Mouse (Mus musculus) G1E (cell line): Measurements from ENCODE around the gene Grin2d. TPM values are rescaled to one million over a fixed set of nuclear protein-coding genes. Genes with fewer than 3 reads are reported as not detected.
"Not testable (repeated sequence)": the region's sequence is repeated elsewhere in the genome, so short reads cannot be mapped to it uniquely, and the experiment has no call there.

Experiments
- ATAC-seq: 2 replicates; pipeline ENCODE4 v1.8.0; 2016; ENCODE audit warnings: mild to moderate bottlenecking; ENCODE audit not compliant: insufficient number of reproducible peaks, poor library complexity, low FRiP score, severe bottlenecking; ENCODE audit errors: extremely low read depth
- DNase-seq: peaks from one replicate; pipeline ENCODE4 v3.0.0; 2012; ENCODE audit warnings: low spot score
- H3K27me3 ChIP-seq: 2 replicates; pipeline ENCODE4 v1.6.1; 2012; ENCODE audit warnings: mild to moderate bottlenecking, low read length, inconsistent platforms; ENCODE audit not compliant: insufficient read depth
- H3K36me3 ChIP-seq: replicated peaks from 2 replicates; pipeline ENCODE3; 2012; ENCODE audit warnings: mild to moderate bottlenecking, inconsistent platforms
- H3K4me1 ChIP-seq: 2 replicates; pipeline ENCODE4 v1.6.1; 2012; ENCODE audit warnings: low read depth, low read length, inconsistent platforms, mixed read lengths; ENCODE audit not compliant: insufficient read depth
- H3K4me3 ChIP-seq: 2 replicates; pipeline ENCODE4 v1.5.1; 2012; ENCODE audit warnings: low read depth, mild to moderate bottlenecking, inconsistent platforms, low read length, moderate library complexity, mixed read lengths
- H3K9me3 ChIP-seq: replicated peaks from 2 replicates; pipeline ENCODE4 v1.6.1; 2012; ENCODE audit warnings: inconsistent platforms
- CTCF ChIP-seq: IDR thresholded peaks from 2 replicates; pipeline ENCODE4 v1.5.1; 2012; ENCODE audit warnings: low read depth, low read length, inconsistent platforms, mixed read lengths
- GATA1 ChIP-seq: IDR thresholded peaks from 2 replicates; pipeline ENCODE4 v1.6.1; 2012; ENCODE audit warnings: borderline replicate concordance, low read length, inconsistent platforms, mixed read lengths
- GATA2 ChIP-seq: IDR thresholded peaks from 2 replicates; pipeline ENCODE4 v1.6.1; 2012; ENCODE audit warnings: low read depth, low read length, inconsistent platforms, borderline replicate concordance
- POLR2AphosphoS5 ChIP-seq: IDR thresholded peaks from 2 replicates; pipeline ENCODE4 v1.6.1; 2012; ENCODE audit warnings: low read depth, low read length, inconsistent platforms; ENCODE audit not compliant: insufficient replicate concordance
- TAL1 ChIP-seq: conservative IDR thresholded peaks from 2 replicates; pipeline ENCODE4 v1.6.1; 2012; ENCODE audit warnings: low read depth, low read length, inconsistent platforms, mixed read lengths
- polyA plus RNA-seq: library from polyadenylated mRNA; stranded (reverse); fragments of >175 nt; gene quantifications from 2 replicates; pipeline ENCODE4 v1.2.3, GENCODE M21; 2012
- total RNA-seq, 2 experiments: library from RNA; stranded (forward) in 1 of 2; stranded (reverse) in 1 of 2; fragments of 200-1000 nt in 1 of 2; fragments of >200 nt in 1 of 2; fragmentation: Nextera tagmentation in 1 of 2; gene quantifications; 2 replicates each; pipeline ENCODE4 v1.2.3; 2014 to 2017

The Grin2d gene
- total and polyA plus RNA-seq, 3 experiments: 0.01 to 0.11 TPM; not detected in 1

GRCm38 (mm10) chr7:45902481-45903002, 24.4 kb upstream of the Grin2d start:
- Histone ChIP-seq H3K27me3 (no peaks in the 10 kb centered on the region), H3K4me3 (no peak overlapping the region), H3K4me1 (peaks cover 21% of the 10 kb centered on the region), H3K9me3 (0 out of 2 replicates have a peak, but pooled peaks cover 4% of the 10 kb centered on the region), H3K36me3 (peaks cover 49% of the 10 kb centered on the region)
- ATAC-seq (no peak), DNase-seq (no peak)
- TF ChIP-seq POLR2AphosphoS5: no peak
- no peak for TF ChIP-seq TAL1
- no peak for TF ChIP-seq GATA2
- no peak for TF ChIP-seq CTCF
- TF ChIP-seq GATA1: no peak

GRCm38 (mm10) chr7:45901562-45901961, 23.4 kb upstream of the Grin2d start:
- TF ChIP-seq CTCF: no peak
- TF ChIP-seq GATA2: no peak
- no peak for TF ChIP-seq POLR2AphosphoS5
- TF ChIP-seq TAL1: no peak
- no peak for TF ChIP-seq GATA1
- H3K36me3 ChIP-seq: peaks cover 40% of the 10 kb centered on the region
- peaks cover 28% of the 10 kb centered on the region for H3K4me1 ChIP-seq
- 0 out of 2 replicates have a peak, but pooled peaks cover 4% of the 10 kb centered on the region for H3K9me3 ChIP-seq
- no peak overlapping the region for H3K4me3 ChIP-seq
- no peaks in the 10 kb centered on the region for H3K27me3 ChIP-seq
- ATAC-seq (no peak), DNase-seq (no peak)

- H3K27me3 ChIP-seq, ATAC-seq, DNase-seq, H3K9me3 ChIP-seq: not testable (repeated sequence)
- H3K4me3 ChIP-seq: peak overlapping the region; percentile 73; the same call in 1 of the 2 replicates
- peaks cover 48% of the 10 kb centered on the region for H3K36me3 ChIP-seq
- peaks cover 43% of the 10 kb centered on the region for H3K4me1 ChIP-seq
Observed at GRCm38 (mm10) chr7:45898125-45898524, 19.9 kb upstream of the Grin2d start.

GRCm38 (mm10) chr7:45897258-45897757, 19.1 kb upstream of the Grin2d start:
- H3K27me3 ChIP-seq: peaks cover 3% of the 10 kb centered on the region; the same call in 1 of the 2 replicates
- H3K4me1 ChIP-seq: peaks cover 46% of the 10 kb centered on the region
- TF ChIP-seq GATA2 (no peak), POLR2AphosphoS5 (no peak), CTCF (no peak)
- DNase-seq (peak; percentile 71), ATAC-seq (peak; percentile 47)
- H3K4me3 ChIP-seq: peak overlapping the region; percentile 73
- no peaks in the 10 kb centered on the region for H3K9me3 ChIP-seq
- H3K36me3 ChIP-seq: peaks cover 50% of the 10 kb centered on the region

GRCm38 (mm10) chr7:45896517-45897257, 18.5 kb upstream of the Grin2d start, which contains the start of the genes Syngr4 and Tmem143:
Gene Syngr4, minus strand, starts transcription at chr7:45896714.
Gene Tmem143, plus strand, starts transcription at chr7:45896941.
- Histone ChIP-seq H3K36me3 (peaks cover 48% of the 10 kb centered on the region), H3K27me3 (peaks cover 3% of the 10 kb centered on the region; the same call in 1 of the 2 replicates), H3K4me1 (peaks cover 43% of the 10 kb centered on the region), H3K4me3 (peak within 1 kb of the TSS; percentile 73), H3K9me3 (no peaks in the 10 kb centered on the region)
- TF ChIP-seq GATA2 (no peak), CTCF (no peak)
- DNase-seq (peak; percentile 99), ATAC-seq (peak; percentile 83)

GRCm38 (mm10) chr7:45895931-45896516, 17.8 kb upstream of the Grin2d start:
- peaks cover 3% of the 10 kb centered on the region; the same call in 1 of the 2 replicates for H3K27me3 ChIP-seq
- H3K36me3 ChIP-seq: peaks cover 46% of the 10 kb centered on the region
- no peak for TF ChIP-seq POLR2AphosphoS5
- TF ChIP-seq CTCF: no peak
- TF ChIP-seq TAL1: no peak
- TF ChIP-seq GATA1: no peak
- TF ChIP-seq GATA2: no peak
- H3K4me1 ChIP-seq: peaks cover 40% of the 10 kb centered on the region
- DNase-seq (no peak), ATAC-seq (no peak)
- no peaks in the 10 kb centered on the region for H3K9me3 ChIP-seq
- H3K4me3 ChIP-seq: peak overlapping the region; percentile 58
